Mouse (Mus musculus) erythroblast, embryonic 14.5 days (primary cell): Measurements from ENCODE around the gene Ier5. TPM values are rescaled to one million over a fixed set of nuclear protein-coding genes. Genes with fewer than 3 reads are reported as not detected.

Source experiments
- H3K27me3 ChIP-seq: 2 replicates; pipeline ENCODE4 v1.6.1; 2012; ENCODE audit warnings: inconsistent platforms; ENCODE audit not compliant: control insufficient read depth
- H3K36me3 ChIP-seq: 2 replicates; pipeline ENCODE4 v1.6.1; 2012; ENCODE audit warnings: mild to moderate bottlenecking, inconsistent platforms; ENCODE audit not compliant: control insufficient read depth
- H3K4me1 ChIP-seq: 2 replicates; pipeline ENCODE4 v1.6.1; 2012; ENCODE audit warnings: inconsistent platforms; ENCODE audit not compliant: control insufficient read depth
- H3K4me3 ChIP-seq: replicated peaks from 2 replicates; pipeline ENCODE3; 2012; ENCODE audit warnings: moderate library complexity, mild to moderate bottlenecking, inconsistent platforms
- H3K9me3 ChIP-seq: 2 replicates; pipeline ENCODE4 v1.6.1; 2012; ENCODE audit warnings: low read length, inconsistent platforms, mixed read lengths; ENCODE audit not compliant: control insufficient read depth
- GATA1 ChIP-seq: IDR thresholded peaks from 2 replicates; pipeline ENCODE4 v1.6.1; 2012; ENCODE audit warnings: low read length, inconsistent platforms, mixed read lengths
- TAL1 ChIP-seq: IDR thresholded peaks from 3 replicates; pipeline ENCODE4 v1.6.1; 2012; ENCODE audit warnings: low read length, inconsistent platforms, mixed read lengths
- polyA plus RNA-seq: library from polyadenylated mRNA; stranded (reverse); fragments of >175 nt; gene quantifications from 2 replicates; pipeline ENCODE4 v1.2.3, GENCODE M21; 2012

Gene Ier5
- polyA plus RNA-seq, 1 experiment, result 7.7 TPM

DNA sequence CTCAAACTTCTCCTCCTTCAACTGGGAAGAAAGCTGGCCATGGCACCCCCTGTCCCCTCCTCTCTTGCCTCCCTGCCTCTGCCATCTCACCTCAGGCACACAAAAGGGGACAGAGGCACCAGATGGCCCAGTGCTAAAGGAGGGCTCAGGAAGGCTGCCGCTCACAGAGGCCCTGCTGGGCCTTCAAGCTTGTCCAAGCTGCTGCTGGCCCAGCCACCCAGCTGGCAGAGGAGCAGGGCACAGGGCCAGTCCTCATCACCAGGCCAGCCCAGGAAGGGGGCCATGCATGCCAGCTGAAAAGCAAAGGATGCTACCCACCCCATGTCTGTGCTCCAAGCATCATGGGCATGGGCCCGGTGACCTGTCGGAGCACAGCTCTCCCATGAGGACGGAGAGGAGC is 36.5 kb downstream of the Ier5 start:
- H3K36me3 ChIP-seq, result no peaks in the 10 kb centered on the region
- no peaks in the 10 kb centered on the region for H3K9me3 ChIP-seq
- peaks cover 34% of the 10 kb centered on the region for H3K4me1 ChIP-seq
- H3K27me3 ChIP-seq, result peaks cover 5% of the 10 kb centered on the region; the same call in 1 of the 2 replicates
- no peak overlapping the region for H3K4me3 ChIP-seq
- TF ChIP-seq TAL1 (no peak), GATA1 (no peak)

GRCm38 (mm10) chr1:155062057-155062456 is 37.4 kb downstream of the Ier5 start:
- no peaks in the 10 kb centered on the region for H3K9me3 ChIP-seq
- no peak overlapping the region for H3K4me3 ChIP-seq
- no peaks in the 10 kb centered on the region for H3K36me3 ChIP-seq
- H3K27me3 ChIP-seq, result peaks cover 5% of the 10 kb centered on the region; the same call in 1 of the 2 replicates
- H3K4me1 ChIP-seq, result peaks cover 34% of the 10 kb centered on the region
- TF ChIP-seq TAL1, result no peak

GRCm38 (mm10) chr1:155060832-155061801 is 38.3 kb downstream of the Ier5 start:
- Histone ChIP-seq H3K36me3 (no peaks in the 10 kb centered on the region), H3K27me3 (peaks cover 5% of the 10 kb centered on the region; the same call in 1 of the 2 replicates), H3K4me1 (peaks cover 34% of the 10 kb centered on the region), H3K9me3 (no peaks in the 10 kb centered on the region), H3K4me3 (no peak overlapping the region)
- TF ChIP-seq TAL1, result no peak
- TF ChIP-seq GATA1, result no peak

DNA sequence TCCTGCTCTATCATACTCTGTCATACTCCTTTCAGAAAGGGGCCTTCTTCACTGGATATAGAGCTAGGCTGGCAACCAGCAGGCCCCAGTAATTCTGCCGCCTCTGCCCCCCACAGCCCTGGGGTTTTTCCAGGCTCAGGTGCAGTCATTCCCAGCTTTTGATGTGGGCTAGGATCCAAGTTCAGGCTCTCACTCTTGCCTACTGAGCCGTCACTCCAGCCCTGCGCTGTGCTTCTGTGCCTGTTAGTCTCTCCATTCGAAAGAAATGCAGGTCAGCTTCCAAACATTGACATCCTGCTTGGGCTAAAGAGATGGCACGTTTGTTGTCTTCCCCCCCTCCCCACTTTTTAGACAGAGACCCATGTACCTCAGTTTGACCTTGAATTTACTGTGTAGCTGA is 39.2 kb downstream of the Ier5 start:
- H3K27me3 ChIP-seq, result peaks cover 5% of the 10 kb centered on the region; the same call in 1 of the 2 replicates
- no peak for TF ChIP-seq TAL1
- TF ChIP-seq GATA1, result no peak

GRCm38 (mm10) chr1:155059505-155059904 is 39.9 kb downstream of the Ier5 start:
- no peaks in the 10 kb centered on the region for H3K36me3 ChIP-seq
- peaks cover 5% of the 10 kb centered on the region; the same call in 1 of the 2 replicates for H3K27me3 ChIP-seq
- TF ChIP-seq GATA1 (no peak), TAL1 (no peak)
- H3K9me3 ChIP-seq, result no peaks in the 10 kb centered on the region
- peaks cover 21% of the 10 kb centered on the region for H3K4me1 ChIP-seq
- H3K4me3 ChIP-seq, result no peak overlapping the region

More for the DNA sequence above, 39.2 kb downstream of the Ier5 start:
- Histone ChIP-seq H3K36me3 (no peaks in the 10 kb centered on the region), H3K4me1 (peaks cover 28% of the 10 kb centered on the region), H3K9me3 (no peaks in the 10 kb centered on the region), H3K4me3 (no peak overlapping the region)

GRCm38 (mm10) chr1:155058099-155059012 is 41.1 kb downstream of the Ier5 start:
- H3K4me3 ChIP-seq, result no peak overlapping the region
- peaks cover 5% of the 10 kb centered on the region for H3K27me3 ChIP-seq
- no peaks in the 10 kb centered on the region for H3K36me3 ChIP-seq
- TF ChIP-seq TAL1 (no peak), GATA1 (no peak)
- peaks cover 14% of the 10 kb centered on the region for H3K4me1 ChIP-seq
- H3K9me3 ChIP-seq, result no peaks in the 10 kb centered on the region

GRCm38 (mm10) chr1:155056166-155056565 is 43.3 kb downstream of the Ier5 start:
- H3K36me3 ChIP-seq, result no peaks in the 10 kb centered on the region
- no peaks in the 10 kb centered on the region for H3K9me3 ChIP-seq
- peaks cover 14% of the 10 kb centered on the region for H3K4me1 ChIP-seq
- no peak overlapping the region for H3K4me3 ChIP-seq
- peaks cover 9% of the 10 kb centered on the region for H3K27me3 ChIP-seq
- no peak for TF ChIP-seq TAL1
- no peak for TF ChIP-seq GATA1

- peaks cover 9% of the 10 kb centered on the region for H3K27me3 ChIP-seq
- H3K9me3 ChIP-seq, result no peaks in the 10 kb centered on the region
- no peak for TF ChIP-seq GATA1
- no peak for TF ChIP-seq TAL1
- H3K36me3 ChIP-seq, result no peaks in the 10 kb centered on the region
- H3K4me1 ChIP-seq, result peaks cover 16% of the 10 kb centered on the region
- H3K4me3 ChIP-seq, result no peak overlapping the region
Observed at GRCm38 (mm10) chr1:155055041-155055440, 44.4 kb downstream of the Ier5 start.
